ENCODE assay signal across 20 mouse cellular contexts in the genomic region with DNA sequence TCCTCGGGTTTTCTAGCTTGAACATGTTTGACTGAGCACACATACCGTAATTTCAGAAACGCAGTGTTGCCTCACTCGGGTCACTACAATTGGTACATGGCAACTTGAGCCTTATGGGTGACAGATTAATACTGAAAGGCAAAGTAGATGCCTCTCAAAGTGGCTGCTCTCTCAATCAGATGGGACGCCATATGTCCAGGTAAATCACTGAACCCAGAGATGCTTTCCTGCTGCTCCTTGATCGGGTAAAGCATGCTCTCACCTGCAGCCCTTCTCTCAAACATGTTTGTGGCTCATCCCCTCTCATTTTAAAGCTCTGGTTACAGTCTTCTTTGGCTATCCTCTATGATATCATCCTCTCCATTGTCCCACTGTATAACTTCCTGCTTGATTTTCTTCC.
"Had no signal": no experiment of that assay in that cellular context is flagged by ENCODE, and none has a peak within 500 bp of the region (broad histone marks: within the 10 kb centered on the region; RNA-seq: fewer than 3 reads in every experiment).

No protein-coding gene starts in this region.

- H3K4me3 ChIP-seq: limb, embryonic 12.5 days; limb, embryonic 15.5 days; midbrain, embryonic 12.5 days; midbrain, embryonic 15.5 days; neural tube, embryonic 12.5 days; neural tube, embryonic 15.5 days had no signal

- ATAC-seq: liver, postnatal 0 days; lung, postnatal 0 days; midbrain, embryonic 15.5 days had no signal

- H3K9ac ChIP-seq: limb, embryonic 12.5 days; limb, embryonic 15.5 days; liver, embryonic 14.5 days; liver, postnatal 0 days; lung, embryonic 14.5 days; midbrain, embryonic 12.5 days; midbrain, embryonic 15.5 days; neural tube, embryonic 12.5 days; neural tube, embryonic 15.5 days had no signal

- H3K27ac ChIP-seq: limb, embryonic 12.5 days; limb, embryonic 15.5 days; liver, embryonic 14.5 days; macrophage; midbrain, embryonic 12.5 days; midbrain, embryonic 15.5 days; neural tube, embryonic 12.5 days; neural tube, embryonic 15.5 days; stomach, postnatal 0 days had no signal

- H3K9me3 ChIP-seq: limb, embryonic 12.5 days; limb, embryonic 15.5 days; midbrain, embryonic 12.5 days; midbrain, embryonic 15.5 days; neural tube, embryonic 12.5 days; neural tube, embryonic 15.5 days had no signal

- DNase-seq: kidney, postnatal 14 days; kidney, postnatal 4 days; liver, postnatal 0 days; lung, embryonic 14.5 days; right cerebral cortex, adult 18-20 months; right cerebral cortex, postnatal 14 days; right cerebral cortex, postnatal 4 days; thymus, adult 18-20 months; thymus, postnatal 36 days had no signal

- H3K4me2 ChIP-seq: limb, embryonic 12.5 days; limb, embryonic 15.5 days; liver, embryonic 11.5 days; lung, embryonic 14.5 days; midbrain, embryonic 12.5 days; midbrain, embryonic 15.5 days; neural tube, embryonic 12.5 days; neural tube, embryonic 15.5 days had no signal

- H3K36me3 ChIP-seq: limb, embryonic 12.5 days; limb, embryonic 15.5 days; midbrain, embryonic 12.5 days; midbrain, embryonic 15.5 days; neural tube, embryonic 12.5 days; neural tube, embryonic 15.5 days had no signal

- H3K27me3 ChIP-seq: midbrain, embryonic 15.5 days; neural tube, embryonic 12.5 days; neural tube, embryonic 15.5 days had no signal
